Mouse (Mus musculus) fat pad, adult 2 months (tissue): Measurements from ENCODE around the gene Esr1.
"Not testable (repeated sequence)": the region's sequence is repeated elsewhere in the genome, so short reads cannot be mapped to it uniquely, and the experiment has no call there.

Experiments used
- DNase-seq: peaks from one replicate; pipeline ENCODE4 v3.0.0-alpha.2; 2011; ENCODE audit warnings: low read depth, low spot score; ENCODE audit errors: extremely low read depth

The Esr1 gene

DNA sequence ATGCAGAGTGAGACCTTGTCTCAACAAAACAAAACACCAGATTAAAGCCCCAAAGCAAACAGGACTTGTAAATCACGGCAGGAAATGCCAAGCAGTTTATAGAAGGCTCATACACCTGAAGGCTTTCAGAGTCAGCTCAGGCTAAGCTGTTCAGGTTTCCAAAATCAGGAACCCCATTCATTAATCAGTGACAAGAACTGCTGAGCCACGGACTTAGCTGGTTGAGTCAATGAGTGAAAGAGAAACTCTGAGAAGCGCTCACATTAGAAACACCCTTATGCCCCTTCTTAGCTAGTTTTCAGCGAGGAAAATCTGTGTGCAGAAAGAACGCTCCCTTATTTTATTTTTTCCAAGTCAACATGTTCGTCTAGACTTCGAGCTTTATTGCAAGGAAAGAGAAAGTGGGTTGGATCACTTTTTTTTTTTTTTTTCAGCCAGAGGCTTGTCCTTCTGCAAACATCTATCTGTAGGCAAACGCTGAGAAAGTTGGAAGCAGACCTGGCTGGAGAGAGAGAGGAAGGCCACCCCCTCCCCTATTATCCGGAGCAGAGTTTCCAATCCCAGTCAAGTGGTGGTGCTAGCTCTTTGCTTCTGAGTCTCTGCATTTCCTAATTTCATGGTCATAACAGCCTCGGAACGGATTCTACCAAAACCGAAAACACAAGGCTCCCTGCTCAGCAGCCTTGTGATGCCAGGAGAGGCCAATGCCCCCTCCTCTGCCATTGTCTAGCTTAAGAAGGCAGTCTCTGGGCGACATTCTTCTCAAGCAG lies at the start of gene Esr1:
Esr1 (plus strand) TSS at position 208 of the 770 bp plus-strand sequence.
- no peak for DNase-seq

DNA sequence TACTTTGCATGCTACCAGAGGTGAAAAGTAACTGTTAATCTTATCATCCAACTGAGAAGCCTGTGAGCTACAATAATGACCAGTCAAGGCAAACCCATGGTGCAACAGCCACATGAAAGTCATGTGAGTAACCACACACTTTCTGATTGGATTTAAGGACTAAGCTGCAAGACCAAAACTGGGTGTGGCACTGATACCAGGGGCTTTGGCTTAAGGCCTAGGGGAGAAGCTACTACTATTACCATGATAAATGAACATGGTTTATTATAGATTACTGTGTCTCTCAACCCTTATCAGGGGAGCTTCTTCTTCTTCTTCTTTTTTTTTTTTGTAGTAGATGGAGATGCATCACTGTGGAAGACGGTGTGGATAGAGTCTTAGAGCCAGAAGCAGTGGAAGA lies 46.2 kb upstream of the Esr1 start:
- DNase-seq = no peak

DNA sequence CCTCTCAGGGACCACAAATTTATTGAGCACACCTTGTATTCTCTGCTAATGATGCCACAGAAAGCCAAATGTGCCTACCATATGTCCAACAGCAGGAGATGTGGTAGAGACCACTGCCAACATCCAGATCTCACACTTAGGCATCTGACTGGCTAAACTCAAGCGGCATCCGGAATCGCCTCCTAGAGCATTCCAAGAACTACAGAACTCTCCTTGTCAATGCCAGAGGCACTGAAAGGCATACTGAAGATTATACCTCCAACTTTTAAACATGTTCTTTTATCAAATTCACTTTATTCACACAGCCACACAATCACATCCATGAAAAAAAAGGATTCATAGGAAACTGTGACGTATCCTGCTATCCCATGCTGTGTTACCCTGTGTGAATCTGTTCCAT lies 40.6 kb upstream of the Esr1 start:
- DNase-seq = no peak

DNA sequence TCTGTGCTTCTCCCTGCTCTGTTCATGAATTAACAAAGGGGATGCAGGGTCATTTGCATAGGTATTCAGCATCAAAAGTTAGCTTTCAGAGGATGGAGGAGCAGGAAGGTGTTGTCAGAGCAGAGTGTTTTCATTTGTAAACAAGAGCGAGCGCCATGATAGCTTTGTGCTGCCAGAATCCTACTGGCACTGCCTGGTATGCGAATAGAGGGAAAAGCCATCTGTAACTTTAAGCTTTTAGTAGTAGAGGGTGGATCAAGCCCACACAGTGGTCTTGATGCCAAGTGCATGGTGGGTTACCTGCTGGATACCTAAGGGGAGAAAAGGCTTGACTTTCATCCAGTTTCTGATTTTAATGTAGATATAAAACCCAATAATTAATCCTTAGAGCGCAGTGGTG lies 40.1 kb upstream of the Esr1 start:
- no peak for DNase-seq

DNA sequence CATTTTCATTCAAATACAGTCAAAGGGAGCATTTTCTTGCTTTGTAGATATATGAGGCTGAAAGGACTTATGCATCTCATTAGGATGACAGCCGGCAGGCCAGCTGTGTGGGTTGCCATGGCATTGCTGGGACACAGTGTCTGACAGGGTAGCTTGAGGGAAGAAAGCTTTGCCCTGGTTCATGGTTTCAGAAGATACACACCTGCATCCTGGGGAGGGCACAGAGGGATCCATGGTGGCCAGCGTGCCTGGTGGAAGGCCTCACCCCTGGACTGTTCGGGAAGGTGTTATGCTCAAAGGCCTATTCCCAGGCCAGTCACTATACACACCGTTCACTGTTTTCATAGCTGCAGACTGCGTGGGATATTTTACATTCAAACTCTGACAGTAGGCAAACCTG lies 29.5 kb upstream of the Esr1 start:
- DNase-seq = no peak

DNA sequence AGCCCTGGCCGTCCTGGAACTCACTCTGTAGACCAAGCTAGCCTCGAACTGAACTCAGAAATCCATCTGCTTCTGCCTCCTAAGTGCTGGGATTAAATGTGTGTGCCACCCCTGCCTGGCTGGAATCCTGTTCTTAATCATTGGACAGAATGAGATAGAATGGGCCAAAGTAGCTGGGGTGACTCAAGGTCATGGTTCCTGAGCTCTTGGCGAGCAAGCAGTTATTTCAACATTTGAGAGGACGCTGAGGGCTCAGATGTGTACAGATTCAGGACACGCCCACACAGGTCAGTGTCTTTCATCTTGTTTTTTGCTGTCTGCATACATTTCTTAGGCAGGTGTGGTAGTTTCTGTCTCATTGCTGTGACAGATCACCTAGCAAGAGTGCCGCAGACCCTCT lies 24.7 kb upstream of the Esr1 start:
- no peak for DNase-seq

DNA sequence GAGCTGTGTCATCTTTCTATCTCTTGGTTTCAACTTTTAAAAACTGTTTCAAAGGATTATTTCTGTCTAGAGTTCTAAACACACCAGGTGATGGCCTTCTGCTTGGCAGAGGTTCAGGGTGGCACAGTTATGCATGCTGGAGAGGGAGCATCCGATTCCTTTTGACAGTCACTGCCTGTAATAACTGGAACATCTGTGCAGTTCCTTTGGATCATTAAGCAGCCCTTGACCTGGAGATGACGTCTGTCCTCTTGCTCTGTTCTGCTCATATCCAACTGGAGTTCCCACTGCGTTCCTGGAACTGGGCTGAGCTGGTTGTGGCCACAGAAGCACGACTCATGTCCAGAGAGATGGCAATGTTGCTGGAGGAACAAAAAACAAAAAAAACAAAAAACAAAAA lies 21.8 kb upstream of the Esr1 start:
- no peak for DNase-seq

DNA sequence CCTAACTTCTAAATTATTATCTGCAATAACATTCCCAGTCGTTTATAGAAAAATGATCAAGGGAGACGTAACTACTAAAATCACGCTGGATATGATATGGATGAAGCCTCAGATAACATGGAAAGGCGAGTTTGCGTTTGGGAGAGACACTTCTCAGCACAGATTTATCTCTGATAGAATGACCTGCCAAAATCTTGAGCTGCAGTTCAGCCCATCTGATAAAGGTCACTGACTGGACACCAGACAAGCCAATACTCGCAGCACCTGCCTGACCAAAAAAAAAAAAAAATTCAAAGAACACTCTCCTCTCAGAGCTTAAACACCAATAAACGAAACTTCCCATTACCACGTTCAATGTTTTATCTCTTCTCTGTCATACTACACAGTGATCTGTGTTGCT lies 20.4 kb upstream of the Esr1 start:
- DNase-seq = no peak

DNA sequence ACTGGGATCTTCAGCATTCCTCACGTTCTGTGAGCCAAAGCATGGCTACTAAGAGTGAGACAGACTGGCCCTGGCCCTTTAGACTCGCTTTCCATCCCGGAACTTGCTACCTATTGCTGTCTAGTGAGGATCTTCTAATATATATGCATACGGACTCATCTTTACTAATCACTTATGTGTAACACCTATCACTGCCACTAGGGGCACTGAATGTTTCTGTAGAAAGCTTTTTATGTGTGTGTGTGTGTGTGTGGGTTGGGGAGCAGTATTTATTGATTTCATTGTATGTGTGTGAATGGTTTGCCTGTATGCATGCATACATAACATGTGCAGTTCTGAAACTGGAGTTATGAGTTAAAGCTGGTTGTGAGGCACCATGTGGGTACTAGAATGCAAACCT lies 17.6 kb upstream of the Esr1 start:
- DNase-seq = no peak

DNA sequence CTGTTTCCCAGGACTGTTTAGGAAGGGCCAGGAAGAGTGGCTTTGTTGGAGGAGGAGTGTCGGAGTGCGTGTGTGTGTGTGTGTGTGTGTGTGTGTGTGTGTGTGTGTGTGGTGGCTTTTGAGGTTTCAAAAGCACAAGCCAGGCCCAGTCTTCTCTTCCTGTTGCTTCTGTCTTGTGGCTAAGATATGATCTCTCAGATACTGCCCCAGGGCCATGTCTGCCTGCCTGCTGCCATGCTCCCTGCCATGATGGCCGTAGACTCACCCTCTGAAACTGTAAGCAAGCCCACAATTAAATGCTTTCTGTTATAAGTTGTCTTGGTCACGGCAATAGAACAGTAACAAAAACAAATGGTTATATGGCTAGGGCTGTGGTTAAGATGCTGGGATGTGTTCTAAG lies 14.2 kb upstream of the Esr1 start:
- DNase-seq = no peak

DNA sequence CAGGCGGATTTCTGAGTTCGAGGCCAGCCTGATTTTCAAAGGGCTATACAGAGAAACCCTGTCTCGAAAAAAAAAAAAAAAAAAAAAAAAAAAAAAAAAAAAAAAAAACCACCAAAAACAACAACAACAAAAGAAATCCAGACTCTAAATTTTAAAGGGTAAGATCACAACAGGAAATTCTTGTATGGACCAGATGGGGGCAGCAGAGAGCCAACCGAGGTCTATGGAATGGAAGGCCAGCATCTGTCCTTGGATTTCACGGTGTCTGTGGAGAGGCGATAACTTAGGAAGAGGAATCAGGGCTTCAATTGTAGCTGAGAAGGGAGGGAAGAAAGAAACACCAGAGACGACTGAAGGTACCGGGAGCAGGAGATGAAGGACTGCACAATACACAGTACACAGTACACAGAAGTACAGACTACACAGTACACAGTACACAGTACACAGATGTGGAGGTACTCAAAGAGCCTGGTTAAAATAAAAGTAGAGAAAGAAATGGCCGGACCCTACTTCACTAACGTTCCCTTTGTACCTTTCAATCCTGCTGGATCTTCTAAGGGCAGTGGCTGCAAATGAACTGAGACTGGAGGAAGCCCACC lies 13.1 kb upstream of the Esr1 start:
- DNase-seq = no peak

DNA sequence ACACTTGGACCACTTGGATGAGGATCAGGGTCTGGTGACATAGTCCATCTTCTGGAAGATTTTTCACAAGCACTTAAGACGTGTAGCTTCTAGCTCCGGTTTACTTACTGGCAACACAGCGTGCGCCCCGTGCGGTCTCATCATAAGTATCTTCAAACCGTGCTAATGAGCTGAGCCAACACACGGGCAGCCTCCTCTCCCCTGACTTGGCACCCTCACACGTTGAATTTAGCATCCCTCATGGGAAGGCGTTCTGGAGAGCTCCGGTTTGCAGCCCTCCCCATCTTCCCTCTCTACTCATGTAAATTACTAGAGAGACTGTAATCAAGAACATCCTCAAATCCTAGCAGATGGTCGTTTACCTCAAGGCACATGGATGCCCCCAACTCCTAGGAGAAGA lies 12.5 kb upstream of the Esr1 start:
- DNase-seq = no peak

DNA sequence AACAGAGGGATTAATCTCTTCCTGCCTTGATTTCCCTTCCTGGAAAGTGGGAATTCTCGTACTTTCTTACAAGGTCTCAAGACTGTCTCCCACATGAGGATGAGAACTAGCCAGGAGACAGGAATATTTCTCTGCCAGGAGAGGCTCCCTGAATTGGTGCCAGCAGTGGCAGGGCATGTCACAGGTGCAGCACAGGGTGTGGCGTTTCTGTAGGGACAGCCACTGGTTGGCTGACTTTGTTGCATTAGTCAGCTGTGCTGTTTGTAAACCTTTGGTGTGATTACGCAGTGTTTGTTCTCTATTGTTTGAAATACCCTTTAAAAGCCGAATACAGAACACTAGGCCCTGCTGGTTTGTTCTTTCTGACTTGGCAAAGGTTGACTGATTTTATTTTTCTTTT lies 11.8 kb upstream of the Esr1 start:
- DNase-seq = no peak

DNA sequence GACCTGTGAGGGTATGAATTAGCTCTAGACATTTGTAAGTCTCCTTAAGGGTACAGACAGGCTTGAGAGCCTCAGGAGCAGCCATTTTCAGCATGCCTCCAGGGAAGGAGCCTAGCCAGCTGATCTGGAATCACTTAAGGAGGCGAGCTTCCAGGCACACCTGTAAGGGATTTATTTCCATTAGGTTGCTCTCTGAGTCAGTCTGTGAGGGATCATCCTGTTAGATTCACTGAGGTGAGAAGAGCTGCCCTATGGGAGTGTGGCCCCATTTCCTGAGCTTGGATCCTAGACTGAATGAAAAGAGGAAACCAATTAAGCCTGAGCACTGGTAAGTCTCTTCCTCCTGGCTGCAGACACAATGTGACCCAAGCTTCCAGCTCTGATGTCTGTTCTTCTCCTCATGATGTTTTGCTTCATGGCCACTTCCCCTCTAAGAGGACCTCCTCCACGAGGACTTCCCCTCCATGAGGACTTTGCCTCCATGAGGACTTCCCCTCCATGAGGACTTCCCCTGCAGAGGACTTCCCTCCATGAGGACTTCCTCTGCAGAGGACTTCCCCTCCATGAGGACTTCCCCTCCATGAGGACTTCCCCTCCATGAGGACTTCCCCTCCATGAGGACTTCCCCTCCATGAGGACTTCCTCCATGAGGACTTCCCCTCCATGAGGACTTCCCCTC lies 10.5 kb upstream of the Esr1 start:
- no peak for DNase-seq

DNA sequence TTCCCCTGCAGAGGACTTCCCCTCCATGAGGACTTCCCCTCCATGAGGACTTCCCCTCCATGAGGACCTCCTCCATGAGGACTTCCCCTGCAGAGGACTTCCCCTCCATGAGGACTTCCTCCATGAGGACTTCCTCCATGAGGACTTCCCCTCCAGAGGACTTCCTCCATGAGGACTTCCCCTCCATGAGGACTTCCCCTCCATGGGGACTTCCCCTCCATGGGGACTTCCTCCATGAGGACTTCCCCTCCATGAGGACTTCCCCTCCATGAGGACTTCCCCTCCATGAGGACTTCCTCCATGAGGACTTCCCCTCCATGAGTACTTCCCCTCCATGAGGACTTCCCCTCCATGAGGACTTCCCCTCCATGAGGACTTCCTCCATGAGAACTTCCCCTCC lies 9.8 kb upstream of the Esr1 start:
- DNase-seq = not testable (repeated sequence)

DNA sequence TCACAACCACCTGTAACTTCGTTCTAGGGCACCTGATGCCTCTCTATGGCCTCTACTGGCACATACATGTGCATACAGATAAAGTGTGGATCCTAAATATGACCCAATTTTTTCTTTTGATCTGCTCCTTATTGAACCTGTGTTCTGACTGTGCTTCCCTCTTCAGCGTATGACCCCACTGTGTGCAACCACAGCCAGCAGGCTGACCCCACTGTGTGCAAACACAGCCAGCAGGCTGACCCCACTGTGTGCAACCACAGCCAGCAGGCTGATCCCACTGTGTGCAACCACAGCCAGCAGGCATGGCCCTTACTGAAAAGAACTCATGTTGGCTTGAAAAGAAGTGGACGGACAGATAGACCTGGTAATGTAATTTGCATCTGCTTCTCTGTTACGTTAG lies 8.9 kb upstream of the Esr1 start:
- DNase-seq = no peak

DNA sequence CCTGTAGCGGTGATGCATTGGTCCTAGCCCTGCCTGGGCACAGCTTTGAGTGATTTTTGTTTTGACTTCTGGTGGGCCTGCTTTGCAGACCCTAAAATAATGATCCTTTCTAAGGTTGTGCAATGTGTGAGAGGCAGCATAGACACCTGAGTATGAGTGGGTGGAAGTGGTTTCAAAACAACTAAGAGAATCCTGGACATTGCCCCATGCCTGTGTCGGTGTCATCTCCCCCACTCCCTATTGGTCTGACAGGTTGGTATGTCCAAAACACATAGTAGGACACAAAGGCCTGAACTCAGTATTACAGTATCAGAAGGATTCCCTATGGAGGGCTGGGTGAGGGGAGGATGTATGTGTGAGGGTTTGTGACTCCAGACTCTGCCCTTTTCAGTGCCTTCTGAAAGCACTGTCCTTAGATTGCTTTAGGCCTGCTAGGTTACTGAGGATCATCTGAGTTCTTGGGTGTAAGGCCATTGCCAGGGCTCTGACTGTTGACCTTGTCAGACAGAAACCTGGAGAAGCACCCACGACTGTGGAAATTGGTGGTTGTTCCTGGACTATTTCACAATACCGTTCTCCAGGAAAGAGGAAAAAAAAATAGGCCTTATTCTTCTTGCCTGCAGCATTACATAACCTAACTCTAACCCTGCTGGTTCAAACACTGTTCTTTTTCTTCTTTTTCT lies 6.7 kb upstream of the Esr1 start:
- DNase-seq = no peak

DNA sequence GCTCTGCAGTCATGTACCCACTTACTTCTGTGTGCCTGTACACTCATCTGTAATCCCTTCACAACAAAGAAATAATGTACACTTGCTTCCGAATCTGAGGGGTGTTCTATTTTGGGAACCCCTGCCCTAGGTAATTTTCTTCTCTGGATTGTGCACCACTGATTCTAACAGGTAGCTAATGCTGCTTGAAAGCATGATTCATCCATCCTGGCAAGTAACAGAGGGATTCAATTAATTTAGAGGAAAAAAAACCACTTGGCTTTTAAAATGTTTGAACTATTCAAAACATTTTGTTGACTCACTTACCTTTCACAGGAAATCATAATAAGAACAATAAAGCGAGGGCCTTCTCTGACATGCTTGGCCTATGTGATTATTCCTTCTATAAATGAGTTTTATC lies 1.2 kb upstream of the Esr1 start:
- DNase-seq = no peak

DNA sequence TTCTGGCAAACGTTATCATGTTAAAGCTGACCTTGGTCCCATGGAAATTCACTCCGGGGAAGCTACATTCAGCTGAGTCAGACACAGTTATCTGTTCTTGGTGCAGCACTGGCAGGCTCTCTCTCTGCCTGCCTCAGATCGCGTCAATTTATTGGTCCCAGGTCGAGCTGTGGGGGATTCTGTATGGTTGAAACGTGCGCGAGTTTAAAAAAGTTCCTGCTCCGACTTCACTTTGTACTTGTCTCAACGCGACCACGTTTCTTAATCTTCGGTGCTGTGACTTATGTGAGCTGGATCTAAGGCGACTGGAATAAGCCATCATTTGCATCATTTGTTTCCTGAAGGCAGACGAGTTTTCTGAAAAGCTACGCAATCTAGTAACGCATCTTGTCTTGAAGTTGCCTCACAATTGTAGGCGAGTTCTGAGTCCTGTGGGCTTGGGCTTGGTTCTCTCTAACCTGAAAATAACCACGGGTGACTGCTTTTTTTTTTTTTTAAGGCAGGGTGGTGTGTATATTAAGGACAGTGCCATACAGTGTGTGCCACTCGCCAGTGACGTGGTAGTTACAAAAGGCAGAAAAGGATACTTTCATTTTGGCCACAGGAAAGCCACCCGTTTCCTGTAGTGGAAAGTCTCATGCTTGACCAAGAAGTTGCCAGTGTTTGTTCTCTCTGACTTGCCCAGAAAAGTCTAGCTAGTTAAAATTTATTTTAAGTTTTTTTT lies 1.1 kb downstream of the Esr1 start:
- DNase-seq = no peak

DNA sequence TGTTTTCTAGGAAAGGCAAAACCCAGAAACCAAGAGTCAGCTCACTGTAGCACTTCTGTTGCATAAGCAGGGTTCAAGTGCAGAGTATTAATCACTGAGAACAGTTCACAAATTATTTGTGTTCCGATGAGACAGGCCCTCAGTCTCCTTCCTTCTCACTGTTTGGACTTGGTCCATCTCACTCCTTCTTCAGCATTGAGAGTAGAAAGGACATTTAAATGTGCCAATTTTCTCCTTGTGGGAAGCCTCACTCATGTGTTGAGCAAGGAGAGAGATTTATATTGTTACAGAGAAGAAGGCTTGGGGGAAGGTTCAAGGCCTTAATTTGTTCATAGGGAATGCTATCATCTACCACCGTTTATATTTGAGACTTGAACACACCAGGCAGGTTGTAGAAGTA lies 6.6 kb downstream of the Esr1 start:
- no peak for DNase-seq

DNA sequence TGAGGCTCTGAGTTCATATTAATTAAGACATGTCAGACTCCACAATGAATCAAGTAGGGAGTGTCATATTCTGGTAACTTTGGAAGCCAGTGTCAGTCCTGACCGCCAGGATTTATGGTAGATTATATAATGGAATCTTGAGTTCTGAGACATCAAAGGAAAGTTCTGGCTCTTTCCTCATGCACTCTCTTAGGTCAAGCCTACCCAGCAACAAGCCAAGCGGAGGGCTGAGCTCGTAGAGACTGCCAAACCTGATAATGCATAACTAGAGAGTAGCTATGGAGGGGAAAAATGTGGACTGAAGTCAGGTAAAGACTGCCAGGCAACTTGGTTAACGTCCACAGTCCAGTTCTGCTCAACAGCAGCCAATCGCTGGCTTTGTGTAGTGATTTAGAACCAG lies 7.3 kb downstream of the Esr1 start:
- no peak for DNase-seq
